Mouse (Mus musculus): Measurements from ENCODE around the gene Slc29a2. TPM values are rescaled to one million over a fixed set of nuclear protein-coding genes. Genes with fewer than 3 reads are reported as not detected.
"Not testable (repeated sequence)": the region's sequence is repeated elsewhere in the genome, so short reads cannot be mapped to it uniquely, and the experiment has no call there.

Slc29a2 gene
- 3.1 and 12.2 TPM in 2 replicates for total RNA-seq (2014; fragmentation: Nextera tagmentation)
- 2.5 and 4.2 TPM in 2 replicates for total RNA-seq (2017)

DNA sequence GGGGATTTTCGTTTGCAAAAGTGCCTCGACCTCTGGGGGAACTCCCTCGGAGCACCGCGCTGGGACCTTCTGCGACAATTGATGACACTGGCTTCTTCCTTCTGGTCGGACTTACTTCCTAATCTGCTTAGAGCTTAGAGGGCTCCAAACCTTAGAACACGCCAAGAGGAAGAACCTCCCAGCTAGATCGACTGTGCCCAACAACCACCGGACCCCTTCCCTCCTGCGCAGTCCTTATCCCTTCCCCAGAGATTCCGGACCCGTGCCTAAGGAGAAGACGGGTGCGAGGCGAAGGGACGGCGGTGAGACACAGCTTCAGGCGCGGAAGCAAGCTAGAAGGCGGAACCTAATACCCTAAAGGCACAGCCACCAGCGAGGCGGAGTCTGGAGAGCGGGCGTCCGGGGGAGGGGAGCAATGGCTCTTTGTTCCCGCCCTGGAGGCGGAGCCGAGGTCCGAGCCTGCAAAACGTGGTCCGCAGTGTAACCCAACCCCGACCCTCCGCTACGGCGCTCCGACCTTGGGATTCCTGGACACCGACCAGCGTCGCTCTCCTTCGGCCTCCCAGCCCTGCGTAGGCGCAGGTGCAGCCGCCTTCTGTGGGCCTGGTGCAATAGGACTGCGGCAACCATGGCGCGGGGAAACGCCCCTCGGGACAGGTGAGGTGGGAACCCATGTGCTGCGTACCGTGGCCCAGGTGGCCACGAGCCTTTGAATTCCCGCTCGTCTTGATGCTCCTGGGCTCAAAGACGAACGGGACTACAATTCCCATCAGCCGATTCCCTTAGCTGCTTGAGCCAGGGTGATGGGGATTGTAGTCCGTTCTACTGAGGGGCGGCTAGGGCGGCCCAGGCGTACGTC lies at the start of gene Slc29a2:
Slc29a2 (plus strand) TSS at position 240 of the 859 bp plus-strand sequence.
- peak; percentile 96 for ATAC-seq (replicated peaks; ENCODE audit: poor library complexity, severe bottlenecking)

GRCm38 (mm10) chr19:4981767-4982166 lies 41.9 kb upstream of the Slc29a2 start:
- ATAC-seq (replicated peaks; ENCODE audit: poor library complexity, severe bottlenecking) = no peak

- peak; percentile 91 for ATAC-seq (replicated peaks; ENCODE audit: poor library complexity, severe bottlenecking)
These were observed 34.6 kb upstream of the Slc29a2 start for GRCm38 (mm10) chr19:4989013-4989412.

- ATAC-seq (replicated peaks; ENCODE audit: poor library complexity, severe bottlenecking) = no peak
These were observed 34.0 kb upstream of the Slc29a2 start for GRCm38 (mm10) chr19:4989434-4990255.

DNA sequence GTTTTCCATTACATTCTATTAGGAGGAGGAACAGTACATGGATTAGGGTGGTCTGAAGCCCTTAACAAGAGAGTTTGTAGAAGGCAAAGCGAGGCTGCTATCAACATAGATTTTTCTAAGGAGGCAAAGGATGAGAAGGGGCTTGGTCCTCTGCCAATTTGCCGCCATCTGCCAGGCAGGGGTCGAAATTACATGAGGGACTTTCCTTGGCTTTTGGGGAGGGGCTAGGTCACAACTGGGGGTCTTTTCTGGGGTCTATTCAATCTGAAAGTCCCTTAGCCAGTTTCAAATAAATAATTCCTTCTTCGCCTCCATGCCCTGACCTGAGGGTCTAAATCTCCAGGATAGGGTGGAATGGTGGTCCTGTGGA lies 33.4 kb upstream of the Slc29a2 start, which contains the start of gene Npas4:
Npas4 (minus strand) TSS at position 61 of the 370 bp plus-strand sequence.
- ATAC-seq (replicated peaks; ENCODE audit: poor library complexity, severe bottlenecking) = no peak

DNA sequence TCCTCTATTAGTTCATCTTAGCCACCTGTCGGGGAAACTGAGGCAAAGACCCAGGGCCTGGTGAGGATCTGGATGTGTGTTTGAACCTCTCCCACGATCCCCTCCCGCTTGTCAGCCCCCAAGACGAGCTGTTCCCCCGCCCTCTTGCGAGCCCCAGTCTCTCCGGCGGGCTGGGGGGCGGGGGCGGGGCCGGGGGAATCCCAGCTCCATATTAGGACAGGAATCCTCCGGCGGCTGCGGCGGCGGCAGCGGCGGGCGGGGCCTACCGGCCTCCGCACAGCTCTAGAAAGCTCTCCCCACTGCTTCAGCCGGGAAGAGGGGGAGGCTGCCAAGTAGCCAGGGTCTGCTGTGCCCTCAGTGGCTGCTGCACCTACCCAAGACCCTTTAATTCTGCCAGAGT lies 32.9 kb upstream of the Slc29a2 start:
- ATAC-seq (replicated peaks; ENCODE audit: poor library complexity, severe bottlenecking) = no peak

DNA sequence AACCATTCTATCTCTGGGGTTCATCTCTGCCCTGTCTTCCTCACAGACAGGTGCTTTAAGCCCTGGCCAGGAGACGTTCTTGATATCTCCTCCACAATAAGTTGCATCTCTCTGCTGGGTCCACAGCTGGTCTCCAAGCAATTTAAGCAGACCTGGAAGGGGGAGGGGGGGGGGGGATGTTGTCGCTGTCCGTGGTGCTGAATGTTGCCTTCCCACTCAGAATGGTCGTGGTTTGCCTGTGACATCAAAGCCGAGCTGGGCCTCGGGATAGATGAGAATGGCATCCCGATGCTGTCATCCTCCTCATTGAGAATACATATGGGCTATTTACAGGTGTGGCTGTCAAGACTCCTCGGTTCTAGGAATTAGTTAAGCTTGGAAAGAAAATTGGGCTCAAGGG lies 31.3 kb upstream of the Slc29a2 start:
- ATAC-seq (replicated peaks; ENCODE audit: poor library complexity, severe bottlenecking) = no peak

- ATAC-seq (replicated peaks; ENCODE audit: poor library complexity, severe bottlenecking) = peak; percentile 71
These were observed 30.8 kb upstream of the Slc29a2 start for GRCm38 (mm10) chr19:4992904-4993303.

DNA sequence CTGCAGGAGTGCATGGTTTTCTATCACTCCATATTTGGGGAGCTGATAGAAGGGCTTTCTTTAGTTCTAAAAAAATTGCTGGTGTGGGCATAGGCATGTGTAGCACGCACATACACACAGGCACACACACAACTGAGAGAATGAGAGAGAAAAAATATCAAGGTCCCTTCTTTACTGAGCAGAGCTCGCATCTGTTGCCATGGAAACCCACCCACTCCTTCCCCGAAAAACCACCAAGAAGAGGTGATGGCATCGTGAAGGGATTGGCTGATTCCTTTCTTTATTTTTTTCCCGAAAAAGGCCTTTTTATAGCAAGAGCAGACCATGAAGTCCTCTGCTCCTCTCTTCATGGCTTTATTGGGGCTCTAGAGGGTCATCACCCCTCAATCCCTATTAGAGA lies 29.6 kb upstream of the Slc29a2 start:
- ATAC-seq (replicated peaks; ENCODE audit: poor library complexity, severe bottlenecking) = no peak

DNA sequence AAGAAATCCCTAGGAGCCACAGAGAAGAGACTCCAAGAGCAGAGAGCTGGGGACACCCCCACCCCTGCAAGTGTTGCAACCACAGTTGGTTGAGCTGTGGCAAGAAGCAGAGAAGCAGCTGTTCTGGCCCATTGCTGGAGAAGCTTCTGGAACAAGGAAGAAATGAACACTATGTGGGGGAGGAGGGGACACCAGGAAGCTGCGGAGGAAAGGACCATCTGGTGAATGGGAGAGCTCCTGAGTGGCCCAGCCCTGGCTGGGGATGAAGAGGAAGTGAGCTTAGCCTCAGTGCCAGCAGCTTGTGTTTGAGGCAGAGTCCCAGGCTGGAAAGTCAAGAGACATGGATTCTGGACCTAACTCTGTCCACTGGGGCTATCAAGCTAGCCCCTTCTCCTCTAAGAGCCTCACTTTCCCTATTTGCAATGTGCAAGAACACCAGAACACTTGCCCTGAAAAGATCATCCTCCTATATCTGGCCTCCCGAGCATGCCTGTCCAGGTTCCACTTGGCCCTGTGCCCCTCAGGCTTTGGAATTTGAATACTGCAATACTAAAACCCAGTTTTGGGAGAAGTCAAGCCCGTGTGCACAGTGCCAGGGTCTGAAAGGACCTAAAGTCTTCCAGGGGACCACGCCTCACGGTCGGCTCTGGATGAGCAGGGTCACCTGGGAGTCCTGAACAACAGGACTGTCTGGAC lies 24.1 kb upstream of the Slc29a2 start:
- ATAC-seq (replicated peaks; ENCODE audit: poor library complexity, severe bottlenecking) = peak; percentile 59

DNA sequence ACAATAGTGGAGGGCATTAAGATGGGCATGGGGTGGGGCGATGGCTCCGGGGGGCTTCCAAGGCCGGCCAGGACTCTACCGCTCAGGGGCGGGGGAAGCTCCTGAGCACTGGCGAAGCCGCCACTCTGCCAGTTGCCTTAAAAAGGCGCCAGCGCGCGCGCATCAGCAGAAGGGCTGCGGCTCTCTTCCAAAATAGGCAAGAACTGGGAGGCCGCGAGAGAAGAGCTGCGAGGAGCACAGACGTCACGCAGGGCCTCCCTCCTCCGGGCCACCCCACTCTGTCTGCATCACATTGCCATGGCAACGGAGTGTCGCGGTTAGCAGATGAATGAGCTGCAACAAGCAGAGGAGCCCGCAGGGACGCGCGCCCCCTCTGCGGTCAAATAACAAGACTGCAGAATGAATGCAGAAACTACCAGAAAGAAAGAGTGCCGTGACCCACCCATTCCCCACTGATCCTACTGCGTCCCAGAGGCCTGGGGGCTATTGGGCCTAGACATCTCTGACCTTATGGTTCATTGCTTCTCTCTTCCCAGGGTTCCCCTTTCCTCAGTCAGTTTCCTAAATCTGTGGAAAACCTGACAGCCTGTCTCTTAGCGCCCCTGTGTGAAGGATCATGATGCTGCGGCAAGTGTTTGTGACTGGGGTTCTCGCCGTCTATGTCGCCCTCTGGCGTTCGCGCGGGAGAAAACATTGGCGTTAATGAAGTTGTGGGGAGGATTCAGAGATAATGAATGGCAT lies 21.8 kb upstream of the Slc29a2 start:
- peak; percentile 72 for ATAC-seq (replicated peaks; ENCODE audit: poor library complexity, severe bottlenecking)

- ATAC-seq (replicated peaks; ENCODE audit: poor library complexity, severe bottlenecking) = not testable (repeated sequence)
These were observed 20.0 kb upstream of the Slc29a2 start for GRCm38 (mm10) chr19:5003644-5004043.

- no peak for ATAC-seq (replicated peaks; ENCODE audit: poor library complexity, severe bottlenecking)
These were observed 18.7 kb upstream of the Slc29a2 start for GRCm38 (mm10) chr19:5004925-5005324.

GRCm38 (mm10) chr19:5013138-5013537 lies 10.5 kb upstream of the Slc29a2 start:
- no peak for ATAC-seq (replicated peaks; ENCODE audit: poor library complexity, severe bottlenecking)

GRCm38 (mm10) chr19:5014961-5015398 lies 8.7 kb upstream of the Slc29a2 start:
- ATAC-seq (replicated peaks; ENCODE audit: poor library complexity, severe bottlenecking) = no peak

- no peak for ATAC-seq (replicated peaks; ENCODE audit: poor library complexity, severe bottlenecking)
These were observed 7.4 kb upstream of the Slc29a2 start for GRCm38 (mm10) chr19:5016221-5016742.

DNA sequence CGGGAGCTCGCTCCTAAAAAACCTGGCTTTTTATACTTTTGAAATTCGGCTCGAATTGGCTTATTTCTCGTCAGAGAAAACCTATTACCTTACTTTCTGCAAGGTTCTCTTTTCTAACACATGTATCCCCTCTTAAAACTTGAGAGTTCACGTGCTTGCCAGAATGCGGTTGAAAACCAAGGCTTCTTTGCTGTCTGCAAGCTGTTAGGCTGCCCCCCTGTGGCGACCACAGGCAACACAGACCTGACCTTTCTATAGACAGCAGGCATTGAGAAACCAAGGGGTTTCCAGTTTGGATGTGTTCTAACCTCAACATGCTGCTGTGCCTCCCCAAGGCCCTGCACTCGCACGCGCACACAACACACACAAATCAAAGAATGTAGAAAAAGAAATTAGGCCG lies 6.9 kb upstream of the Slc29a2 start:
- peak; percentile 84 for ATAC-seq (replicated peaks; ENCODE audit: poor library complexity, severe bottlenecking)

GRCm38 (mm10) chr19:5017611-5018010 lies 6.0 kb upstream of the Slc29a2 start:
- no peak for ATAC-seq (replicated peaks; ENCODE audit: poor library complexity, severe bottlenecking)

DNA sequence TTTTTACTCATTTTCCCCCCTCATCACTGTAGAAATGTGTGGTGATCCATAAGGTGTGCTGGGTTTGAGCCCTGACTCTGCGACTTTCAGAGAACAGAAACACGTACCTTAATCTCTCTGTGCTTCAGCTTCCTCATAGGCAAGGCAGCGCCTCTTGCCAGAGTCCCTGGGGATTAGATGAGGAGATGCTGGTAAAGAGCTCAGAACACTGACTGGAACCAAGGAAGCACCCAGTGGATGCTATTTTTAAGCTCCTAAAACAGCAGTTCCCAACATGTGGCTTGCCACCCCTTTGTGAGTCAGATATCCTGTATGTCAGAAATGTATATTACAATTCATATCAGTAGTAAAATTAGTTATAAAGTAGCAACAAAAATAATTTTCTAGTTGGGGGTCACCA lies 5.5 kb upstream of the Slc29a2 start:
- no peak for ATAC-seq (replicated peaks; ENCODE audit: poor library complexity, severe bottlenecking)

- ATAC-seq (replicated peaks; ENCODE audit: poor library complexity, severe bottlenecking) = no peak
These were observed 2.2 kb upstream of the Slc29a2 start for GRCm38 (mm10) chr19:5021416-5021815.

Data from granulocyte monocyte progenitor cell, adult 5-6 weeks (primary cell).